Mouse (Mus musculus) neutrophil, adult 5-6 weeks (primary cell): Measurements from ENCODE around the gene Irx4. TPM values are rescaled to one million over a fixed set of nuclear protein-coding genes. Genes with fewer than 3 reads are reported as not detected.

Source experiments
- ATAC-seq: fragments of 151-379, 151-347 bp; 2 replicates; pipeline ENCODE4 v1.8.0; 2017; ENCODE audit warnings: mild to moderate bottlenecking, moderate TSS enrichment; ENCODE audit not compliant: insufficient number of reproducible peaks, poor library complexity, low FRiP score, severe bottlenecking; ENCODE audit errors: extremely low read depth
- total RNA-seq: library from RNA; stranded (forward); fragments of 200-1000 nt; gene quantifications from 2 replicates; pipeline ENCODE4 v1.2.3, GENCODE M21; 2017

Gene Irx4
- total RNA-seq, result not detected in 2 replicates

- no peak for ATAC-seq
Measured at GRCm38 (mm10) chr13:73260354-73261035, at the start of gene Irx4. TSS of gene Irx4 (plus strand) at chr13:73260479.

- ATAC-seq, result no peak
Measured at GRCm38 (mm10) chr13:73214301-73214700, 46.0 kb upstream of the Irx4 start.

GRCm38 (mm10) chr13:73236461-73236860 is 23.8 kb upstream of the Irx4 start:
- no peak for ATAC-seq

- ATAC-seq, result no peak
Measured at GRCm38 (mm10) chr13:73239191-73239746, 21.0 kb upstream of the Irx4 start.

- ATAC-seq, result no peak
Measured at GRCm38 (mm10) chr13:73242556-73242955, 17.7 kb upstream of the Irx4 start.

- ATAC-seq, result no peak
Measured at GRCm38 (mm10) chr13:73246961-73247360, 13.3 kb upstream of the Irx4 start.

GRCm38 (mm10) chr13:73251222-73251621 is 9.1 kb upstream of the Irx4 start:
- no peak for ATAC-seq

- no peak for ATAC-seq
Measured at GRCm38 (mm10) chr13:73252022-73252421, 8.3 kb upstream of the Irx4 start.

GRCm38 (mm10) chr13:73258415-73258814 is 1.9 kb upstream of the Irx4 start:
- ATAC-seq, result no peak

- ATAC-seq, result no peak
Measured at GRCm38 (mm10) chr13:73259577-73260353, 514 bp upstream of the Irx4 start.

GRCm38 (mm10) chr13:73261036-73261730 is 904 bp downstream of the Irx4 start:
- ATAC-seq, result no peak

- no peak for ATAC-seq
Measured at GRCm38 (mm10) chr13:73261881-73262280, 1.6 kb downstream of the Irx4 start.

GRCm38 (mm10) chr13:73262336-73263127 is 2.3 kb downstream of the Irx4 start:
- no peak for ATAC-seq

GRCm38 (mm10) chr13:73263128-73263971 is 3.1 kb downstream of the Irx4 start:
- ATAC-seq, result no peak

GRCm38 (mm10) chr13:73264166-73264735 is 4.0 kb downstream of the Irx4 start:
- ATAC-seq, result no peak

- ATAC-seq, result no peak
Measured at GRCm38 (mm10) chr13:73264831-73265230, 4.6 kb downstream of the Irx4 start.

- no peak for ATAC-seq
Measured at GRCm38 (mm10) chr13:73265442-73265841, 5.2 kb downstream of the Irx4 start.

- ATAC-seq, result no peak
Measured at GRCm38 (mm10) chr13:73267551-73267950, 7.3 kb downstream of the Irx4 start.
